Mouse (Mus musculus) cerebellum, postnatal 10 days (tissue): ENCODE measurements at regions not wholly inside any gene's neighbourhood (a gene's known extent, or its start where the extent isn't known, plus 50 kb on each side); places are given as distances from the start of the nearest gene placed in this dataset.

Source experiments
- DNase-seq, 2 experiments: peaks; one replicate each; pipeline ENCODE4 v3.0.0; 2021; ENCODE audit warnings: mixed read lengths in 2 of 2

- DNase-seq, result no peak
Measured at GRCm38 (mm10) chr13:99780751-99781460, 120.0 kb downstream of the Cartpt start.

GRCm38 (mm10) chr13:99778747-99779146, 122.1 kb downstream of the Cartpt start:
- no peak for DNase-seq

GRCm38 (mm10) chr13:99777736-99778135, 123.2 kb downstream of the Cartpt start:
- no peak for DNase-seq

- DNase-seq, result peak; percentile 30 to 34
Measured at GRCm38 (mm10) chr13:99765965-99766364, 134.9 kb downstream of the Cartpt start.

DNA sequence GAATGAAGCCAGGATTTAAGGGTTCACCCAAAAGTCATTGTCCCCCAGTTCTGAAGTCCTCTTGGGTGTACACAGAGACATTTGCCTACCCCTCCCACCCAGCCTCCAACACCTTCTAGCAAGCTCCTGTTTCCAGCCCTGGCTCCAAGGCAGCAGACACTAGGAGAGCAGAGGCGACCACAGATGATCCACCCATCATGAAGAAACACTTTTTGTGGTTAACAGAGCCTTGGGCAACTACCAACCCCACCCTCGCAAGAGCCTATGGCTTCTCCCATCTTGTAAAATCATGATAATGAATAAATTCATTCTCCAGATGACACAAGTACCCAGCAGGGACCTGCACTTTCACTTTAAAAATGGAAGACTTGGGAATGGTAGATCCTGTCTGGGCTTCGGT, 136.1 kb downstream of the Cartpt start:
- no peak for DNase-seq

- DNase-seq, result peak; percentile 21 to 47
Measured at GRCm38 (mm10) chr13:99764097-99764714, 136.7 kb downstream of the Cartpt start.

DNA sequence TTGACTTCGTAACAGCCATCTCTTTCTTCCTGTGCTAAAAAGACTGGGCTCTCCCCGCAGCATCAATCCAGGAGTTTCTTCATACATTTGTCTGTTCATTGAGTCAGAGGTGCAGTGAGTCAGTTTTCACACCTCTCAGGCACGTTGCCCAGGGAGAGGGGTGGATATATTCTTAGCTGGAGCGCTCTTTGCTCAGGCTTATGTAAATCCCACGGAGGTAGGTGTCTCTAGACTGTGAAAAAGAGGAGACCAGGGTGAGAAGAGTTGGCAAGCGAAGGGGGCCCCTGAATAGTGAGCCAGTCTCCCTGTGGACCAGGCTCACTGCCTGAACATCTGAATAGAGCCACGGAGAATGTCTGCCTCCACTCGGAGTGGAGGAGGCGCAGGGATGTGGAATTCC, 139.0 kb downstream of the Cartpt start:
- DNase-seq, result peak; percentile 24 to 28

GRCm38 (mm10) chr13:99761423-99761822, 139.5 kb downstream of the Cartpt start:
- DNase-seq, result peak; percentile 40 to 48

DNA sequence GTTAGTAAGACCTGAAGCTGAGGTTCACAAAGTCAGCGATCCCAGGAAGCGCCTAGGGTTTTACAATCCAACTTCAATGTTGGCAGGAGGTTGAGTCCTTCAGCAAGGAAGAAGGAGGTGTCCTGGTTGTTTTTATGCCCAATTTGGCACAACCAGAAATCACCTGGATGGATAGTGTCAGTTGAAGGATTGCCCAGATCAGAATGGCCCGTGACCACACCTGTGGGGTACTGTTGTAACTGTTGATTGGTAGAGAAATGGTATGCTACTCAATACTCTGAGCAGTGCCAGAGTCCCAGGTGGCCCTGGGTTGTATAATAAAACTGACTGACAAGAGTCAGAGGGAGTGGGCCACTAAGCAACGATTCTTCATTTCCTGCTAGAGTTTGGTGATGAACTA, 140.2 kb downstream of the Cartpt start:
- no peak for DNase-seq

- peak; percentile 48 to 62 for DNase-seq
Measured at GRCm38 (mm10) chr13:99759256-99760044, 141.4 kb downstream of the Cartpt start.

GRCm38 (mm10) chr13:99754701-99755100, 146.2 kb downstream of the Cartpt start:
- no peak for DNase-seq

- peak; percentile 19 to 37 for DNase-seq
Measured at GRCm38 (mm10) chr13:99754251-99754652, 146.6 kb downstream of the Cartpt start.

DNA sequence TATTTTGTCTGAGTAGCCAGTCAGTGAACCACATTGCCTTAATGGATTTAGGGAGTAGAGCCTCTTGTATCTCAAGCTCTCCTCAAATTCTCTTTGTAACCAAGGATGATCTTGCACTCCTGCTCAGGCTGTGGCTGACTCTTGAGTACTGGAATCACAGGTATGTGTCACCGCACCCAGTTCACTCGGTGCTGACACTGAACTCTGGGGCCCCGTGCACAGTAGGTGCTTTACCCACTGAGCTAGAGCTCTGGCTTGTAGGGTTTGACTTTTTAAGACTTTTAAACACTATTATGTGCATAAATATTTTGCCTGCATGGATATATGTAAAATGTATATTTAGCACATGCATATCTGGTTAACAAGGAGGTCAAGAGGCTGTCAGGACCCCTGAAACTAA, 147.4 kb downstream of the Cartpt start:
- DNase-seq, result no peak

- DNase-seq, result peak; percentile 25 to 56
Measured at GRCm38 (mm10) chr13:99750729-99751128, 150.2 kb downstream of the Cartpt start.

DNA sequence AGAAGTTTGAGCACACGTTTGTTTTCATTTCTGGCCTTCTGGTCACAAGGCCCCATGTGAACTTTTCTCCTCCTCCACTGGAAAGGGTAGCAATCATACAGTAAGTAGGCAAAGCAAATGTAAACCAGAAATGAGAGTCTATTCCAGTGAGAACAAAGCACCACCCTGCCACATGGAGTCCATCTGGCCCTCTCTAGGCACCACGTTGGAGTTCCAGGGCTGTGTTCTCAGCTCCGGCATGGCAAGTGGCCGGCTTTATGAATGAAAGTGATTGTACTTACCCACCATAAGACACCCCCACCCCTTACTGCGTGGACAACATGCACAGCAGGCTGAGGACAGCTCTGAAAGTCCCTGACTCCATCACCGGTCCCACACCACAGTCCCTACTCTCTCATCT, 151.5 kb downstream of the Cartpt start:
- DNase-seq, result no peak

GRCm38 (mm10) chr13:99748128-99748527, 152.8 kb downstream of the Cartpt start:
- no peak for DNase-seq

GRCm38 (mm10) chr13:99745526-99745925, 155.4 kb downstream of the Cartpt start:
- no peak for DNase-seq

GRCm38 (mm10) chr13:99744790-99745120, 156.1 kb downstream of the Cartpt start:
- peak; percentile 72 to 79 for DNase-seq

GRCm38 (mm10) chr13:99743952-99744789, 156.7 kb downstream of the Cartpt start:
- peak in 1 of 2 experiments; percentile 21 for DNase-seq

GRCm38 (mm10) chr13:99742507-99742906, 158.4 kb downstream of the Cartpt start:
- DNase-seq, result no peak

GRCm38 (mm10) chr13:99741981-99742380, 158.9 kb downstream of the Cartpt start:
- no peak for DNase-seq

DNA sequence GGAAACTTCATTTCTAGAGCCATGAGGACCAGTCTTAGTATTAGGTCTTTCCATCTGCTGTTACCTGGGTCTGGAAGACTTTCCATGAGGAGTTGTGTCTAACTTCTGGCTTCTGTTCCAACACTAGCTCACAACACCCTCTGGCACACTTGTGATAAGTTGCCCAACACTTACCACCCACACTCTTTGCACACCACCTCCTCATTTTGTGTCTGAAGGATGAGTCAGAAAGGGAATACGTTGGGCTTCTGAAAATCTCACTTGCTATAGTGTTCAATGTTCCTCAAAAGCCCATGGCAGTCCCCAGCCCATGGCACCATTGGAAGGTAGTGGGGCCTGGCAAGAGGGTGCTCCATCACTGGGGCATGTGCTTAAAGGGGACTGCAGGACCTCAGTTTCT, 161.5 kb downstream of the Cartpt start:
- no peak for DNase-seq

DNA sequence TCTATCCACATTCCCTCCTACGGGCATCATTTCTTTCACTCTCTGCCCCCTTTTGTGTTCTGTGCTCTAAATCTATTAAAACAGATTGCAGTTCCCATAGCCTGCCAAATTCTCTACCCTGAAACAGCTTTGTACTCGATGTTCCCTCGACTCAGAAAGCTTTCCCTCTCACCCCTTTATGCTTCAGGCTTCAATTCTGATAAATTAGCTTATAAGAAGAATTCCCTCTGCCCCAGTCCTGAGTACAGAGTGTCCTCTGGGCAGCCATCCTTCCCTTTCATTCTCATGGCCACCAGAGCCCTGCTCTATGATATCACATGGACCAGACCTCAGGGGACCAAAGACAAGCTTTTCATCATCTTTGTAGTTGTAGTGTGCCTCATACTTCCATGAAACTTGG, 163.6 kb downstream of the Cartpt start:
- DNase-seq, result no peak
